Mouse (Mus musculus) neural tube, embryonic 12.5 days (tissue): ENCODE results near the gene Cdc6. TPM values are rescaled to one million over a fixed set of nuclear protein-coding genes. Genes with fewer than 3 reads are reported as not detected.

Experiments
- ATAC-seq: fragments of 200-750 bp; cut with Nextera tagmentation; 2 replicates; pipeline ENCODE4 v1.8.0; 2017; ENCODE audit warnings: low read depth, mild to moderate bottlenecking, moderate TSS enrichment, moderate library complexity; ENCODE audit not compliant: low FRiP score
- H3K27ac ChIP-seq: fragments of 300-500 bp; sonication (generic); 2 replicates; pipeline ENCODE4 v1.5.1; 2016
- H3K27me3 ChIP-seq: fragments of 300-500 bp; sonication (generic); replicated peaks from 2 replicates; pipeline ENCODE4 v1.6.1; 2016; ENCODE audit warnings: mild to moderate bottlenecking
- H3K36me3 ChIP-seq: fragments of 300-500 bp; sonication (generic); 2 replicates; pipeline ENCODE4 v1.6.1; 2016; ENCODE audit warnings: mild to moderate bottlenecking
- H3K4me1 ChIP-seq: fragments of 300-500 bp; sonication (generic); 2 replicates; pipeline ENCODE4 v1.6.1; 2016
- H3K4me2 ChIP-seq: fragments of 300-500 bp; sonication (generic); replicated peaks from 2 replicates; pipeline ENCODE4 v1.6.1; 2016; ENCODE audit warnings: mild to moderate bottlenecking
- H3K4me3 ChIP-seq: fragments of 300-500 bp; sonication (generic); 2 replicates; pipeline ENCODE4 v1.5.1; 2016
- H3K9ac ChIP-seq: fragments of 300-500 bp; sonication (generic); 2 replicates; pipeline ENCODE4 v1.6.1; 2016; ENCODE audit warnings: mild to moderate bottlenecking
- H3K9me3 ChIP-seq: fragments of 300-500 bp; sonication (generic); 2 replicates; pipeline ENCODE4 v1.6.1; 2016; ENCODE audit warnings: mild to moderate bottlenecking
- WGBS: fragments of 180-500 bp; shearing (Covaris S2); methylation state at CpG from one replicate; pipeline ENCODE4 v1.1.7; 2016; 5-methylcytosine and 5-hydroxymethylcytosine counted together
- polyA plus RNA-seq: library from polyadenylated mRNA; unstranded; fragments of >200 nt; fragmentation: Nextera tagmentation; extraction: Ambion mirVana; gene quantifications from 2 replicates; pipeline ENCODE4 v1.2.1, GENCODE M21; 2016

Cdc6 gene
- polyA plus RNA-seq: 18.4 and 19.2 TPM in 2 replicates

DNA sequence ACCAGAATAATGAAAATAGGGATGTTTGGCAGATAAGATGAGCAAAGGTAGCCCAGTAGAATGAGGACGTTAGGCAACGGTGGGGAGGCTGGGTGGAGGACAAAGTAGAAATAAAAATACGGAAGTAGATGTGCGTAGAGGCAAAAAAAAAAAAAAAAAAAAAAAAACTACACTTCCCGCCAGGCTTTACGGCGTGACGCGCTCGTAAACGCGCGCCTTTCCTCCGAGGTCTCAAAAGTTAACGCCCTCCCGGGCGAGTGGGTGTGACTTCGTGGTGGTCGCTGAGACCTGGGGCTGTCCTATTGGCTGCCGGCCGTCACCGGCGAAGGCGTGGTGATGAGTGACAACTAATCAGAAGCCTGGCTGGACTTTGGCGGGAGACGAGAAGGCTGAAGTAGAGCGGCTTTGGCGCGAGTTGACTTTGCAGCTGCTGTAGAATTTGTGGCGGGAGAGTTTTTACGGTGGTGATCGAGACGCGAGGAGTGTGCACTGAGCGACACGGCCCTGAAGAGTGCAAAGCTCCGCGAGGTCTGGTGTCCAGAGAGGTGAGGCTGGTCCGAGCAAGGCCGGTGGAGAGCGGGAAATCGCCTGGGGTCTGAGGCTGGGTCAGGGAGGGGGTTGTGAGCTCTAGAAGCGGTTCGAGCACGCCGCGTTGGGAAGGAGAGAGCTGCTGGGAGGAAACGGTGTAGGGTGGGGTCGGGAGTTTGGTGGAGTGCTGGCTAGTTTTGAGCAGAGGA lies at the start of gene Cdc6:
Cdc6 (plus strand) TSS at position 365 of the 737 bp plus-strand sequence.
- peaks cover 21% of the 10 kb centered on the region for H3K4me1 ChIP-seq

DNA sequence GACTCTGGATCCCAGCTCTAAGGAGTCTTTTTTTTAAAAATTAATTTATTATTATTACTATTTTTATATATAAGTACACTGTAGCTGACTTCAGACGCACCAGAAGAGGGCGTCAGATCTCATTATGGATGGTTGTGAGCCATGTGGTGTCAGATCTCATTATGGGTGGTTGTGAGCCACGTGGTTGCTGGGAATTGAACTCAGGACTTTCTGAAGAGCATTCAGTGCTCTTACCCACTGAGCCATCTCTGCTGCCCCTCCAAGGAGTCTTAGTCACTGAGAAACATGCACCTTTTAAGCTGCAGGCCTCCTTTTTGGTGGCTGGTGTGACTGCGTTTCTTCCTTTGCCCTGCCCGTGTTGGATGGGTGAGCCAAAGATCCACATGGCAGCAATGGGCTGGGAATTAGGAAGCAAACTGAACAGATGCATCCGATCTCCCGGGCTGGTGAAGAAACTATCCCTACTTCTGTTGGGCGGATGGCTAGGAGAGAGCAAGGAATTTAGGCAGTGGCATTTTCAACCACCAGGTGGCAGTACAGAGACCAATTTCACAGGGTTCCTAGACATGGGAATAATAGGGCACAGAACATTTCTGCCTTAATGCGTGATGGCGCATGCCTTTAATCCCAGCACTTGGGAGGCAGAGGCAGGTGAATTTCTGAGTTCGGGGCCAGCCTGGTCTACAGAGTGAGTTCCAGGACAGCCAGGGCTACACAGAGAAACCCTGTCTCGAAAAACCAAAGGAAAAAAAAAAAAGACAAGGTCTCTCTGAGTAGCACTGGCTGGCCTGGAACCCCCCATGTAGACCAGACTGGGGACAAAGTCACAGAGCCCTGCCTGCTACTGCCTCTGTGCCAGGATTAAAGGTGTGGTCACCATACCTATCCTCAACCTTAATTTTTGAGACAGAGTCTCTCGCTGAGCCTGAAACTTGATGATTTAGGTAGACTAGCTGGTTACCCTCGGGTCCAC lies 48.6 kb upstream of the Cdc6 start:
- WGBS: 41% methylated on average over 14 of the region's 14 CpGs
- Histone ChIP-seq H3K36me3 (no peaks in the 10 kb centered on the region), H3K4me2 (no peak overlapping the region), H3K4me1 (peaks cover 5% of the 10 kb centered on the region; the same call in 1 of the 2 replicates), H3K9me3 (no peaks in the 10 kb centered on the region), H3K27ac (no peak overlapping the region), H3K4me3 (no peak overlapping the region), H3K9ac (no peak overlapping the region), H3K27me3 (no peaks in the 10 kb centered on the region)
- no peak for ATAC-seq

More for the DNA sequence above, at the start of gene Cdc6:
- H3K4me2 ChIP-seq: peak within 1 kb of the TSS; percentile 94
- H3K27ac ChIP-seq: no peak within 1 kb of the TSS
- peak; percentile 96 for ATAC-seq
- H3K9ac ChIP-seq: peak within 1 kb of the TSS; percentile 59
- peak within 1 kb of the TSS; percentile 51 for H3K4me3 ChIP-seq
- no peaks in the 10 kb centered on the region for H3K27me3 ChIP-seq
- no peaks in the 10 kb centered on the region for H3K9me3 ChIP-seq
- H3K36me3 ChIP-seq: peaks cover 23% of the 10 kb centered on the region
- under 1% methylated on average over 49 of the region's 49 CpGs for WGBS

DNA sequence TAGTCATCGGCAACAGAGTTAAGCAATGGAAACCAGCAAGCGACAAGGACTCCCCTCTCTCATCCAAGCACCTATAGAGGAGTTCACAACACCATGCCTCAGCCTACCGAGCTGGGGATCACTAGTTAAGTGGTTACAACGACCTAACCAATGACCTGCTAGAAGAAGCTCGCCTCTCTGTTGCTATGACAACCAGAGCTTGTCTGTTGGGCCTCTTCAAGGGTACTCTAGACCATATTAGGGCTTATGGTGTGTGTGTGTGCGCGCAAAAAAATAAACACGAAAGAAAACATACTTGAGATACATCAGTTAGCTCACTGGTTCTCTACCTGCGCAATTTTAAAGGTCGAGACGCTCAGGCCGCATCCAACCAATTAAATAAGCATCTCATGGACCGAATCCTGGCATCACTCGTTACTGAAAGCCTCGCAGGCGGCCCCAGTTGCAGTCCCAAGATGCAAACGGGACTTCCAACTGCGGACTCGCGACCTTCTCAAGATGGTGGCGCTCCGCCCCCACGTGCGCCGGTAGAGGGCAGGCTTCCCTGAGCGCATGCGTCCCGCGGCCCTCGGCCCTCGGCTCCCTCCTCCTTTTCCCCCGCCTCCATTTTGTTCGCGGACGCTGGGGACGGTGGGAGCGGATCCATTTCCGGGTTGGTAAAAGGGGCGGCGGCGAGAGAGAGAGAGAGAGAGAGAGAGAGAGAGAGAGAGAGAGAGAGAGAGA lies 44.4 kb upstream of the Cdc6 start, which contains the start of gene Wipf2:
Wipf2 (plus strand) TSS at position 611 of the 723 bp plus-strand sequence.
- Histone ChIP-seq H3K4me2 (peak within 1 kb of the TSS; percentile 66), H3K9me3 (no peaks in the 10 kb centered on the region), H3K27me3 (no peaks in the 10 kb centered on the region), H3K4me1 (peaks cover 15% of the 10 kb centered on the region; the same call in 1 of the 2 replicates), H3K27ac (peak within 1 kb of the TSS; percentile 81), H3K4me3 (peak within 1 kb of the TSS; percentile 64), H3K36me3 (peaks cover 13% of the 10 kb centered on the region), H3K9ac (peak within 1 kb of the TSS; percentile 74)
- peak; percentile 91 for ATAC-seq
- WGBS: 7% methylated on average over 41 of the region's 41 CpGs

DNA sequence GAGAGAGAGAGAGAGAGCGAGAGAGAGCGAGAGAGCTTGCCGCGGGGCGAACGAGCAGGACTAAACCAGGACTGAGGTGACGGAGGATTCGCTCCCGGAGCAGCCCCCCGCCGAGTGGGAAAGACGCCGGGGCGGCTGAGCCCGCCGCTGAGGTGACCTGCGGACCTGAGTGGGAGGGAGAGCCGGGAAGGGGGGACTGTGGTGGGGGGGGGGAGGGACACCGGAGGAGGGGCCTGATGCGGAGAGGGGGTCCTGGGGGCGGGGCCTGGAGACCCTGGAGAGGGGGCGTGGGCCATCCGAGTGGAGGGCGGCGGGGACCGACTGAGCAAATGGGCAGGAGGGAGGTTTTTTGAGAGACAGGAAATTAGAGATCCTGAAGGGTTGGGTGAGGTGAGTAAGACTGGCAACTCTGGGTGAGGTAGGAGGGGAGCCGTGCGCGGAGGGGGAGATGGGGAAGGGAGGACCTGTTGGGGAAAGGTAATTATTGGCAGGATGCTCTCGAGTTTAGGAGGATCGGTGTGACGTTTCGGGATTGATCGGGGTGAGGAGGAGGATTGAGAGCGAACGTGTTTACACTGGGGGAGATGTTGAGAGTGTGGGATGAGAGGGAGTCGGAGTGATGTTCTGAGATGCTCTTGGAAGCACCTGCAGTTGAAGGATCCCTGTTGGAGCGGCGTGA lies 43.7 kb upstream of the Cdc6 start:
- H3K9me3 ChIP-seq: no peaks in the 10 kb centered on the region
- WGBS: under 1% methylated on average over 38 of the region's 39 CpGs
- H3K4me2 ChIP-seq: peak overlapping the region; percentile 66
- H3K4me3 ChIP-seq: peak overlapping the region; percentile 64
- H3K27me3 ChIP-seq: no peaks in the 10 kb centered on the region
- peaks cover 16% of the 10 kb centered on the region for H3K36me3 ChIP-seq
- ATAC-seq: peak; percentile 78
- peak overlapping the region; percentile 74 for H3K9ac ChIP-seq
- H3K27ac ChIP-seq: peak overlapping the region; percentile 81
- peaks cover 15% of the 10 kb centered on the region; the same call in 1 of the 2 replicates for H3K4me1 ChIP-seq

DNA sequence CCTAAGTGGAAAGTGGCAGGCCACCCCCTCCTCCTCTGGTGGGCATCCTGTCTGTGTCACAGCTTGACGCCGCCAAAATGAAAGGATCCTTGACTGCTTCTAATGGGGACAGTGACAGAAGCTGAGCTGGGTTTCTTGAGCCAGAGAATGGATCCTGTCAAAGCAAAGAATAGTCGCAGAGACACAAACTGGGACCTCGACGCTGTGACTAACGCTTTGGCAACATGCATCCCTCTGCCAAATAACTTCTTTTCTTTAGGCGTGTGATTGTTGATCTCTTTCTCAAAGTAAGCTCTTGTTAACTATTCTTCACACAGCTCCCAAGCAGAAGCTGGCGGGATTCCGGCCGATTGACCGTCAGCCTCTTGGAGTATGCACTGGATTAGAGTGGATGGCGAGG lies 40.3 kb upstream of the Cdc6 start:
- H3K9me3 ChIP-seq: no peaks in the 10 kb centered on the region
- 53% methylated on average over 12 of the region's 12 CpGs for WGBS
- H3K4me2 ChIP-seq: no peak overlapping the region
- H3K27me3 ChIP-seq: no peaks in the 10 kb centered on the region
- no peak overlapping the region for H3K9ac ChIP-seq
- peaks cover 15% of the 10 kb centered on the region; the same call in 1 of the 2 replicates for H3K4me1 ChIP-seq
- no peak for ATAC-seq
- H3K36me3 ChIP-seq: peaks cover 35% of the 10 kb centered on the region
- no peak overlapping the region for H3K4me3 ChIP-seq
- H3K27ac ChIP-seq: no peak overlapping the region

DNA sequence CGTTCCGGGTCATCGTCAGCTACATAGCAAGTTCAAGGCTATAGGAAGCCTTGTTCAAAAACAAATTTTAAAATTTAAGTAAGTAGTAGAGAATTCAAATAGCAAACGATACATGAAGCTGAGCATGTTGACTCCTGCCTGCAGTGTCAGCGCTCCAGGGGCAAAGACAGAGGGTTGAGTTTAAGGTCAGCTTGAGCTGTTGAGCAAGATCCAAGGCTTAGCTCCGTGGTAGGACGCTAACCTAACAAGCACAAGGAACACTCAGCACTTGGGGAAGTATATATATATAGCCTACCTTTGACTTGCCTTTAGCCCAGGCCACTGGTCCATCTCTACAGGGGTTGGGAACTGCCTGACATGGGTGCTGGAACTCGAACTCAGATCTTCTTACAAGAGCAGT lies 37.7 kb upstream of the Cdc6 start:
- peaks cover 49% of the 10 kb centered on the region for H3K36me3 ChIP-seq
- ATAC-seq: no peak
- no peak overlapping the region for H3K9ac ChIP-seq
- 95% methylated on average over 8 of the region's 8 CpGs for WGBS
- H3K9me3 ChIP-seq: no peaks in the 10 kb centered on the region
- no peak overlapping the region for H3K4me2 ChIP-seq
- H3K4me3 ChIP-seq: no peak overlapping the region
- H3K27ac ChIP-seq: no peak overlapping the region
- H3K4me1 ChIP-seq: peaks cover 7% of the 10 kb centered on the region; the same call in 1 of the 2 replicates
- H3K27me3 ChIP-seq: no peaks in the 10 kb centered on the region

DNA sequence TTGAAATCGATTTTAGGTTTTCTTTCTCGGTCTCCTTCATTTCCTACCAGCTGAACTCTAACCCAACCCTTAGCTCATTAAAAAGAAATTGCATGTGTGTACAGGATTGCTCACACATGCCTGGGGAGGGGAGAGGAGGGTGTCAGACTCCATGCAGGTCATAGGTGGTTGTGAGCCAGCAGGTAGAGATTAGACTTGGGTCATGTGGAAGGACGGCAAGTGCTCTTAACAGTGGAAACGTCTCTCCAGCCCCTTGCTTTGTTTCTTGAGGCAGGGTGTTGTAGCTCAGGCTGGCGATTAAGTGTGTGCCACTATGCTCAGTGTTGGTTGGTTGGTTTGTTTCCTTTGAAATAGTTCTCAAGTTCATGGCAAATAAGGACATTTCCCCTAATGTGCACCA lies 36.8 kb upstream of the Cdc6 start:
- no peak overlapping the region for H3K9ac ChIP-seq
- no peak overlapping the region for H3K4me3 ChIP-seq
- no peaks in the 10 kb centered on the region for H3K27me3 ChIP-seq
- peaks cover 7% of the 10 kb centered on the region; the same call in 1 of the 2 replicates for H3K4me1 ChIP-seq
- 83% methylated on average over 5 of the region's 5 CpGs for WGBS
- H3K27ac ChIP-seq: no peak overlapping the region
- no peak for ATAC-seq
- H3K36me3 ChIP-seq: peaks cover 52% of the 10 kb centered on the region
- no peak overlapping the region for H3K4me2 ChIP-seq
- H3K9me3 ChIP-seq: no peaks in the 10 kb centered on the region

DNA sequence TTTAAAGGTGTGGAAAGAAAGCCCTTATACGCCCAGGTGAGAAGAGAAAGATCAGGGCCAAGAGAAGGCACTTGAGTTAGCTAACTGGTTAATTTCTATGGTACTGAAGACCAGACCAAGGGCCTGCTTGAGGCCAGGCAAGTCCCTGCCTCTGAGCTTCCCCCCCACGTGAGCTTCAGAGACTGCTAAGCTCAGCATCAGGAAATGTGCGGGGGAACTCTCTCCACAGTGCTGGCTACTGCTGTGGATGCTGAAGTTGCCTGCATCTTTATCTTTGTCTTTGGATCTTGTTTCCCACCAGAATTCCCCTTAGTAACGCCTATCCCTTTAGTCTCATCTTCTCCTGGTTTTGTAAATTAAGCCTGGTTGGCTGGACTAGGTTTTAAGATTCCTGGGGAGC lies 36.2 kb upstream of the Cdc6 start:
- H3K9me3 ChIP-seq: no peaks in the 10 kb centered on the region
- no peak for ATAC-seq
- H3K9ac ChIP-seq: no peak overlapping the region
- WGBS: 70% methylated on average over 4 of the region's 4 CpGs
- no peak overlapping the region for H3K4me2 ChIP-seq
- no peak overlapping the region for H3K4me3 ChIP-seq
- H3K27me3 ChIP-seq: no peaks in the 10 kb centered on the region
- H3K4me1 ChIP-seq: peaks cover 7% of the 10 kb centered on the region; the same call in 1 of the 2 replicates
- peaks cover 52% of the 10 kb centered on the region for H3K36me3 ChIP-seq
- H3K27ac ChIP-seq: no peak overlapping the region

DNA sequence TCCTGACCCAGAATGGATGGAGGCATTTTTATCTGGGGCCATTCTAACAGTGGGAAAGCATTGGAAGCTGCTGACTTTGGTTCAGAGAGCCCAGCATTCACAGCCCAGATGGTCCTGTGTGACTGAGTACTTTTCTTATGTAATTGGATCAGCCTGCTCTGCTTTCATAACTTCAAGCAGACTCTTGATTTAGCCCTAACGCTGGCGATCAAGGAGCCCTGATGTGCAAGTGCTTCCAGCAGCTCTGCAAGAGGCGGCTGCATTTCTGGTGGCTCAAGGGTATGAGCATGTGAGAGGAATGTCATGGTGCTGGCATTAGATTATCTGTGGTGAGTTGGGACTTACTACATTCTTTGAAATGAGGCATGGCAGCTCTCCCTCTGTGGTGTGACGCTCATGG lies 35.6 kb upstream of the Cdc6 start:
- WGBS: 63% methylated on average over 4 of the region's 4 CpGs
- H3K9ac ChIP-seq: no peak overlapping the region
- no peak for ATAC-seq

DNA sequence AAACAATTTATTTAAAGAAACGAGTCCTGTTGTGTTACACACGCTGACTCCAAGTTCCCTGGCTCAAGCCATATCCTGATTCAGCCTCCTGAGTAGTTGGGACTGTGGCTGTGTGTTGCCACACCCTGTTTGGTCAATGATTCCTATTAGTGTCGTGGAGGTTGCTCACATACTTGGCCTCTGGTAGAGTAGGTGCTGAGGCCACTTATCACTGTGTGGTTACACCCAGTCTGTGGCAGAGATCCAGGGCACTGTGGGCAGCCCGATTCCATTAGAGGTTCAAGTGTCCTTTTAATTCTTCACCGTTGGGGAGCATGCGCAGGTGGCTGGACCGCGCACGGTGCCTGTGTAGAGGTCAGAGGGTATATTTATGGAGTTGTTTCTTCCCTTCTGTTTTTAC lies 33.7 kb upstream of the Cdc6 start:
- no peak overlapping the region for H3K4me2 ChIP-seq
- H3K36me3 ChIP-seq: peaks cover 37% of the 10 kb centered on the region
- no peak overlapping the region for H3K27ac ChIP-seq
- no peaks in the 10 kb centered on the region for H3K9me3 ChIP-seq
- H3K27me3 ChIP-seq: no peaks in the 10 kb centered on the region
- H3K4me3 ChIP-seq: no peak overlapping the region
- WGBS: 97% methylated on average over 9 of the region's 9 CpGs
- no peak overlapping the region for H3K9ac ChIP-seq
- no peaks in the 10 kb centered on the region for H3K4me1 ChIP-seq
- ATAC-seq: no peak

More for the DNA sequence above, 35.6 kb upstream of the Cdc6 start:
- H3K4me3 ChIP-seq: no peak overlapping the region
- no peak overlapping the region for H3K27ac ChIP-seq
- peaks cover 6% of the 10 kb centered on the region; the same call in 1 of the 2 replicates for H3K4me1 ChIP-seq
- H3K4me2 ChIP-seq: no peak overlapping the region
- H3K9me3 ChIP-seq: no peaks in the 10 kb centered on the region
- H3K36me3 ChIP-seq: peaks cover 51% of the 10 kb centered on the region
- H3K27me3 ChIP-seq: no peaks in the 10 kb centered on the region

DNA sequence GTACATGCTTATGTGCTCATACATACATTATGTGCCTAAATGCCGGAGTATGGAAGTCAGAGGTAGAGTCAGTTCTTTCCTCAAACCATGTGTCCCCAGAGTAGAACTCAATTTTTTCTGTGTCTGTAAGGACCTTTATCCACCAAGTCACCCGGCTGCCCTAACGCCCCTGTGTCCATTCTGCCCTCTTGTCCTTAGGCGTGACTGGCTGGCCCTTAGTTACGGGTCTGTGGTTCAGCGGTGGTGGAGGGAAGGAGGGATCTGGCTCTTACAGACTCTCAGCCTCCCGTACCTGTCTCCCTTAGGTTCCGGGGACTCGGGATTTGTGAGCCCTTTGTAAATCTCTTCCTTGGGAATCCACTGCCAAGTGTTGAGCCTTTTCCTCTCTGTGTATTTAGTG lies 30.6 kb upstream of the Cdc6 start:
- Histone ChIP-seq H3K9ac (no peak overlapping the region), H3K4me1 (no peaks in the 10 kb centered on the region), H3K36me3 (peaks cover 29% of the 10 kb centered on the region), H3K4me3 (no peak overlapping the region), H3K27ac (no peak overlapping the region), H3K27me3 (no peaks in the 10 kb centered on the region), H3K4me2 (no peak overlapping the region), H3K9me3 (no peaks in the 10 kb centered on the region)
- WGBS: 72% methylated on average over 9 of the region's 9 CpGs
- no peak for ATAC-seq
